Mouse (Mus musculus): ENCODE results near the gene Ctrc. TPM values are rescaled to one million over a fixed set of nuclear protein-coding genes. Genes with fewer than 3 reads are reported as not detected.

Gene Ctrc
- total RNA-seq, 2 experiments from 2014 or later = not detected

DNA sequence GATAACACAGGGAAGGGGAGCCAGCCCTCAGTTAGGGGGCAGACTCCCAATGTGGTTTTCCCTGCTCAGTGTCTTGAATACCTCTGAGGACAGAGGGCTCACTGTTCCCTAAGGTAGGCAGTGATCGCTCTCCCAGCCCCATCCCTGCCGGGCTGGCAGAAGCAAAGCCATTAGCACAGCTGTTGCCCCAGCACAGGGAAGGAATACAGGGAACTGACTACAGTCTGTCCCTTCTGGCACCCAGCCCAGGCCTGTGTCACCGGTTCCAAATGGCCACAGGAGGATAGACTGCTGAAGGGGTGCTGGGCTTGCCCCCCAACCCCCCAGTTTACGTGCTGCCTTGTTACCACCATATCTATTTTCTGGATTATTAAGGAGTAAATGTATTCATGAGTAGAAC, 21.3 kb upstream of the Ctrc start:
- peak; percentile 58 to 84 for DNase-seq (ENCODE audit: low spot score in 2 of 2)

DNA sequence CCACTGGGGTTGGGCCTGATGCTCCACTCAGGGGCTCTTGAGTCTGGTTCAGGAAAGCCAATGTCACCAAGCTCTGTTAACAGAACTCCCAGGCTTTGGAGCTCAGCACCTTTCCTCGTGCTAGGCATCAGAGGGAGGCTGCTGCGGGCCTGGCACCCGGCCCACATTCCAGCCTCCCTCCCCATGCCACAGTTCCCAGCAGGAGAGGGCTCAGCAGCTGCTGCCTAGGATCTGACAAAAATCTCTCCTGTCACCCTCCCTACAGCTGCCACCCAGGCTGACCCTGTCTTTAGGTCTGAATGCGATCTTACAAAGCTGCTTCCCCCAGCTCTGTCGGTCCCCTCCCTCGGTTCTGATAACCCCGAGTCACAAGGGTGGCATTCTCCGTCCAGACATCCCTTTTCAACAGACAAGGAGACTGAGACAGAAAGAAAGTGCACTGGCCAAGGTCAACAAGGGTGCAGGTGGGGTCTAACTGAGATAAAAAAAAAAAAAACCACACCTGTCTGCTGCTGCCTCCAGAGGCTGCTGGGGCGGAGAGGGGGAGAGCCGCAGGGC, 20.9 kb upstream of the Ctrc start:
- peak in 1 of 2 experiments; percentile 55 for DNase-seq (ENCODE audit: low spot score in 2 of 2)

DNA sequence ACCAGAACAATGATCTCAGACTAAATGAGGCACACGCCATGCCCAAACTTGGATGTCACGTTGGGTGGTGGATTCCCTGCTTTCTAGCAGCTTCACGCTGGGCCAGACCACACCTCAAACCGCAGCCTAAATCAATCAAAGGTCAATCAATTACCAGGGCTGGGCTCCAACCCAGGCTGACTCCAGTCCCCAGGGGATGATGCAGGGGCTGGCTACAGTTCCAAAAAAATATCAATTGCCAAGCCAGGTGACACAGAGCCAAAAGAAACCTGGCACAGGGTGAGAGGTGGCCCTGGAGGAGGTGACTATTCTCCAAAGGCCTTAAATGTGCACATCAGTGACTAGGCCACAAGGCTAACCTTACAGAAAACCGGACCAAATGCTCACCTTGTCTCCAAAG, 19.4 kb upstream of the Ctrc start:
- no peak for DNase-seq (ENCODE audit: low spot score in 2 of 2)

DNA sequence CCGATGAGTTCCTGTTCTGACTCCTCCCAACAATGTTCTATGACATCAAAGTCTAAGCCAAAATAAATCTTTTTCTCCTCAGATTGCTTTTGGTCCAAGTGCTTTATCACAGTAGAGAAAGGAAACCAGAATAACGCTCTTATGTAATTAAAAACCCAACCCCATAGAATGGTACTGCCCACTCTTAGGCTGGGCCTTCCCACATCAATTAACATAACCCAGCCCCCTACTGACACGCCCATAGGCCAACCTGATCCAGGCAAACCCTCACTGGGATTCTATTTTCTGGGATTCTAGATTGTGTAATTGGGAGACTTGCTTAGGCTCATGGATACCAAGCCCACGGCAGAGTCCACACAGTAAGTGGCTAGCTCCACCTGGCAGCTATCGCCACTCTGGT, 18.8 kb upstream of the Ctrc start:
- DNase-seq (ENCODE audit: low spot score in 2 of 2) = no peak

DNA sequence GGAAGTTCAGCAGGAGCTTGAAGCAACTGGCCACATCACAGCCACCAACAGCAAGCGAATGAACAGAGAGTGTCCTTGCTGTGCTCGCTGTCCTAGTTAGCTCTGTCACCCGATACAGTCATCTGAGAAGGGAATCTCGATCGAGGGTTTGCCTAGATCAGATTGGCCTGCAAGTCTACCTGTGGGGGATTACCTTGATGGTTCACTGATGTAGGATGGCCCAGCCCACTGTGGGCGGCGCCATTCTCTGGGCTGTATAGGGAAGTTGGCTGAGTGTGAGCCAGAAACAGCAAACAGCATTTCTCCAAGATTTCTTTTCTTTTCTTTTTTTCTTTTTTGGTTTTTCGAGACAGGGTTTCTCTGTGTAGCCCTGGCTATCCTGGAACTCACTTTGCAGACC, 18.3 kb upstream of the Ctrc start:
- DNase-seq (ENCODE audit: low spot score in 2 of 2) = no peak

DNA sequence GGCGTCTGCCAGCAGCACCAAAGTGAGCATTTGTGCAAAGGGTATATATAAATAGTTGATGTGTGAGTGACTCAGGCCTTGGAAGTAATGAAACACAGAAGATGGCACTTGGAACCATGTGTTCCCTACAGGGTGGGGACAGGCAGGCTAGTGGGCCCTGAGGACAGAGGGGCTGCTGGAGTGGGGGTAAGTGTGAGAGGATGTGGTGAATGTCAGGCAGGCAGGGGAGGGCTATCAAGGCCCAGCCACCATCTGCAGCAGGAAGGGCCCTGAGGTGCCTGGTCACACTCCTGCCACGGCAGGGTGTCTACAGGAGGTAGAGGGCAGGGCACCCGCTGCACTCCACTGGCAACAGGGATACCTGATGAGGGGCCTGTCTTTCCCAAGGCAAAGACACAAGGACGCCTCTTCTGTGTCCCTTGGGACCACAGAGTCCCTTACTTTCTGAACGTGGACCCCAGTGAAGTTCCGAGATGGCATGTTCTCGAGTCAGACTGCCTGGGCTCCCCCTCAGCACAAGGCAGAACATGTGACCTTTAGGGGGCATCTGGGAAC, 17.6 kb upstream of the Ctrc start:
- no peak for DNase-seq (ENCODE audit: low spot score in 2 of 2)

DNA sequence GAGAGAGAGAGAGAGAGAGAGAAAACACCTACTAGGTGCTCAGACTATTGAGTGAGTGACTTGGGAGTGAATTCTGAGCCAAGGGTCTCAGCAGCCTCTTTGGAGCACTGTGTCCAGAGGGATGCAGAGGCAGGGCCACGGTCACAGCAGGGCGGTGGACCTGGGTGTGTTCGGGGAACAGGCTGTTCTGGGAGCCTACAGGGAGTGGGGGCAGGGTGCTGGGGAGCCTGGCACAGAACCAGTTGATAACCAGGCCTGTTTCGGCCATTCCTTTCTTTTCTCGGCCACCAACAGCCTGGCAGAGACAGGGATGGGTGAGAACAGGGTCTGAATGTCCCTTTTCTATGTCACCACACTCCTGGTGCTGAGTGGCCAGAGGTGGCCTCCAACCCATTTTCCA, 16.7 kb upstream of the Ctrc start:
- no peak for DNase-seq (ENCODE audit: low spot score in 2 of 2)

DNA sequence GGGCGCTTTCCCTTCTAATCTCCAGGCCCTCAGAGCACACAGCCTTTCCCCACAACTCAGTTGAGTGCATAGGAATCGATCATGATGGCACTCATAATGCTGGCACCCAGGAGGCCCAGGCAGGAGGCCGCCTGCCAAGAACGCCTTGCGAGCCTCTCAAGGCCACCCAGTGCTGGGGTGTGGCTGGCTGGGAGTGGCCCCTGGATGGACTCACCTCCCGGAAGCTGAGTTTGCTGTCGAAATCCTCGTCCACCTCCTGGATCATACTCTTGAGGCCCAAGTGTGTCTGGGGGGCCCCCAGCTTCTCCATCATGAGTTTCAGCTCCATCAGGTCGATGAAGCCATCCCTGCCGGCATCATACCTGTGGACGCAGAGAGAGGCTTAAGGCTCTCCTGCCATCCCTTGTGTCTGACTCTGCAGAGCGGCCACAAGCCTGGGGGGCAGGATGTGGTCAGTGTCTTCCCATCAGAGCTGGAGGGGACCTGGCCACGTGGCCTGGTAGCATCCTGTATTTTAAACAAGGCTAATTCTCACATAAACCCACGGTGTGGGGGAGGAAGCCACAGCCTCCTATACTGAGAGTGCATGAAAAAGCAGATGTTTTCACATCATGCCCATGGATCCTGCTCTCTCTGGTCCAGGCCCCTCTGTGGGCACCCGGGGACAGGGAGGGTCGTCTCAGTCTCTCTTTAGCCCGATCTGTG, 15.6 kb upstream of the Ctrc start:
- DNase-seq (ENCODE audit: low spot score in 2 of 2) = no peak

DNA sequence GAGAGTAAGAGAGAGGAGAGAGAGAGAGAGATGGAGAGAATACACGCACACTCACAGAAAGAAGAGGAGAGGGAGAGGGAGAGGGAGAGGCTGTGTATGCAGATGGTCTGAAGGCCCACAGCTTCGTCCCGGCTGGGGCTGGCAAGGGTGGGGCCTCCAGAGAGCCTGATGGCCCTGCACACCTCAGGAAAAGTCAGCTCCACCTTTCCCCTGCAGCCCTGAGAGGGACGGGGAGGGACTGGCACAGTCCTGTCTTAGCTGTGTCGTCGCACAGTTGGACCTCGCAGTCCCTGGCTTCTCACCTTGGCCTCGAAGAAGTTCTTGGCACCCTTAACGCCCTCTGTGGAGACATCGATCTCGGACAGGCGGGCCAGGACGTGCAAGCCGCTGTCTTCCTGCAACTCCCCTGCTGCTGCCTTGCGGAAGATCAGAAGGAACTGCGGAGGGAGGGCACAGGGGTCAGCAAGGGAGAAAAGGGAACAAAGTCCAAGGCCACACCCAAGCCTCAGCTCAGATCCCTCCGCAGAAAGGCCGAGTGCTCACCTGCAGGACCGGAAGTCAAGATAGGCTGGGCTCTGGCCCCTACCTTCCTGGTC, 14.2 kb upstream of the Ctrc start:
- no peak for DNase-seq (ENCODE audit: low spot score in 2 of 2)

DNA sequence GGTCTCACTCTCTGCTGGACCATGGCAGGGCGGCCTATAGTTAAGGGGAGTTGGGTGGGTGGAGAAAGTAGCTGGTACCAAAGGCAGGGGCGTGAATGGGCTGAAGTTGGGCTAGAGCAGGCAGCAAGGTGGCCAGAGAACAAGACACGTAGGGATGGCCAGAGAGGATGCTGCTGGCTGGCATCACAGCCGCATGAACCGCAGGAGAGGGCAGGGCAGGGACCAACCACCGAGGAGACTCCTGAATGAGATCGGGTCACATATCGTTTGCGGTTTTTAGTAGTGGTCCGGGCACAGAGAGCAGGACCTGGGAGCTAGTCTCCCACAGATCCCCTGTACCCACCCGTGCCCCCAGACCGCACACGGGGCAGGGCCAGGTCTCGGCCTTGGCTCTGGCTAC, 13.2 kb upstream of the Ctrc start:
- no peak for DNase-seq (ENCODE audit: low spot score in 2 of 2)

DNA sequence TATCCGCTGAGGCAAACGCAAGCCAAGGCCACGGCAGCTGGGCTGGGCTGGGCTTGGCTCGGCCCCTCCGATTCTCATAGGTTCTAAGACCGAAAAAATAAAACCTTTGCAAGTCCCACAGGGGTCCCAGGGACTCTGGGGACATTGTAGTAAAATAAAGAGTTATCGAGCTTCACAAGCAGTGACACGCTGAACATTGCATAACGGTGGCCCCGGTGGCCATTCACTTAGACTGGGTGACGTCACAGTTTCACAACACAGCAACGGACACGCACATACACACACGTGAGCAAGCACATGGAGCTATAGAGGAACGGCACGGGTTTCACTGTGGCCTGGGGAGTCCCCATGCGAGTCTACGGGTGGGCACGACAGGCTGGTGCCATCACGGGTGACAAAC, 12.3 kb upstream of the Ctrc start:
- no peak for DNase-seq (ENCODE audit: low spot score in 2 of 2)

DNA sequence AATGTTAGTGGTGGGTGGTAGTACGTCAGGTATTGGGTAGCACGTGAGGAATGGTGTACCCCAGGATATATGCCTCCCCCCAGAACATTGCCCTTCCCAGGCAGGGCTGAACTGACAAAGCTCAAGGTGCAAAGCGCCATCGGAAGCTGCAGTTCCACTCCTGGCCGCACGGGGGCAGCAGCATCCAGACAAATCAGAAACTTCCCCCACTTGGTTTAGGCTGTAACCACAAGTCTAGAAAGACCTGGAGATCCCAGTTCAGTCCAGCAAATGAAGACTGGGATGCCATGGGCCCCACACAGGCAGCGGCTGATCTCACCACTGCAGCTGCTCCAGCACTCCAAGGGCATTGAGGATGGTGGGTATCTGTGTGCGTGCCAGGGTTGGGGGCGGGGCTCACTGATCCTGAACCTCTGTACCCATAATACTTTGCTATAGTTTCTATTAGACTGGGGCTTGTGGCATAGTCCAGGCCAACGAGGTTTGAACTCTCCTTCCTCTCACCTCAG, 11.3 kb upstream of the Ctrc start:
- peak; percentile 75 to 80 for DNase-seq (ENCODE audit: low spot score in 2 of 2)

DNA sequence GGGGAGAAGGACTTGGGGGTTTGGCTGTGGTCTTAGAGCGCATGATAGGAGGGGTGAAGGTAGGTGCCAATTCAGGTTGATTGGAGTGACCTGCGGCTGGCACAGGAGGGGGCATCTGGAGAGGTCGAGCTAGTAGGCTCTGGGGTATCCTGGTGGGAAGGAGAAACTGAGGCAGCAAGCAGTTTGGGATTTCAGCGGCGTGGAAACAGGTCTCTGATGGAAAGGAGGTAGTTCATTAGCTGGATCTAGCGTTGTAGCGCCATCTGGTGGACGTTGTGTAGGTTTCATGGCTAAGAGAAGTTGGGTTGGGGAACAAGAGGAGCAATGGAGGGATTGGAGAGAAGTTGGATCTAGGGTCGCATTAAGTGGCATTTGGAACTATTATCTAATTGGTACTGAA, 7.3 kb upstream of the Ctrc start:
- peak in 1 of 2 experiments; percentile 59 for DNase-seq (ENCODE audit: low spot score in 2 of 2)

DNA sequence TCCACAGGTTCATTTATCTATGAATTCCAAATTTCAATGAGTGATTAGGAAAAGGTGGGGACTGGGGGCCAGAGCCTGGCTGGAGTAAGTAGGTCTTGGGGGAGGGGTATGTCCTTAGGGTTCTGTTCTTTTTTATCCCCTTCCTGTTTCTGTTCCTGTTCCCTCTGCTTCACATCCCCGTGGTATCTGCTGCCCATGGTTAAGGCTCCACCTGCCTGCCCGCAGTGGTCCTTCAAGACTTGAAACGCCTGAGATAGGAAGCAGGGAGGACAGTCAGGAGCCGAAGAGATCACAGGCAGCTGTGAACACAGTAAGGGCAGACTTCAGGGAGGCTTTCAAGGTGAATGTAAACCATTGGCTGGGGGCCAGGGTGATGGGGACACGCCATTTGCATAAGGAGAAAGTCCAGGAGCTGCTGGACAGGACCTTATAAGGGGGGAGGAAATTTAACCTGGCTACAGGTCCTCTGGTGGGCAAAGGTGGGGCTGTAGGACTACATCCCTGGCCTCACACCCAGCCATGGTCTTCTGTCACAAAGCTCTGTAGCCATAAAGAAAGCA, 11.5 kb downstream of the Ctrc start:
- DNase-seq (ENCODE audit: low spot score in 2 of 2) = no peak

DNA sequence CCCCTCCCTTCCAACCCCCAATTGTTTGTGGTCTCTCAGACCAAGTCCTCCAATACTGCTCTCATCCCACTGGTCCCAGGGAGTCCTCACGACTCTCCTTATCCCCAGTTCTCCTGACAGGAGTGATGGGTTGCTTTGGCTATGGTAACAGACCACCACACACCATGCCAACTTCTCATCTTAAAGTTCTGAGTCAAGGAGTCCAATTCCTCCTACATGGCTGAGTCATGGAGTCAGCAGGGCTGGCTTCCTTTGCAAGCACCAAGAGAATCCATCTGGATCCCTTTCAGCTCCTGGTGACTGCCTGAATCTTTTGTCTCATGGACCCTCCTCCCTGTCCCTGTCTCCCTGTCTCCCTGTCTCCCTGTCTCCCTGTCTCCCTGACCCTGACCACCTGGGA, 12.2 kb downstream of the Ctrc start:
- DNase-seq (ENCODE audit: low spot score in 2 of 2) = no peak

DNA sequence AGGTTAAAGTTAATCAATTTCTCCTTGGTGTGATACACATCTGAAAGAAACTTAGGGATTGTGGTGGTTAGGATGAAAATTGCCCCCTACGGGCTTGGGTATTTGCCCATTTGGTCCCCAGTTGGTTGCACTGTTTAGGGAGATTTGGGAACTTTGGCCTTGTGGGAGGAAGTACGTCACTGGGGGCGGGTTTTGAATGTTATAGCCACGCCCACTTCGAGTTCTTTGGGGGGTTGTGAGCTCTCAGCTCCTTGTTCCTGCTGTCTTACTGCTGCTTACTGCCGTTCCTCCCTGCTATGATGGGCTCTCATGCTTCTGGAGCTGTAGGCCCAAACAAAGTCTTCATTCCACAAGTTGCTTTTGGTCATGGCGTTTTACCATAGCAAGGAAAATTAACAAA, 14.8 kb downstream of the Ctrc start:
- no peak for DNase-seq (ENCODE audit: low spot score in 2 of 2)

DNA sequence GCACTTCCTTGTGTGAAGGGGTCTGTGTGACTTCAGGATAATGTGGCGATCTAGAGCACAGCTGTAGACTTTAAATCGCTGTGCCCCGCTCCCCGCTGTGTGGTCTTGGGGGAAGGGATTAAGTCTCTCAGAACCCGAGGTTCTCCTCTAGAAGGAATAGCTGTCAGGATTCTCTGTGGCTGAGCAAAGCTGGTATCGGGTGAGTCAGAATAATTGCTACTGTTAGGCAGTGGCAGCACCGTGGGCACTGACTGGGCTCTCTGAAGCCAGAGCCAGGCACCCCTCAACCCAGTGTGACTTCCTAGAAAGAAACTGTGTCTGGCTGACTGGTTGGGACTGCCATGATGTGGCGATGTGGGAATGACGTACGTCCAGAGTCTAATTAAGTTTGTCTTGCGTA, 15.8 kb downstream of the Ctrc start:
- DNase-seq (ENCODE audit: low spot score in 2 of 2) = no peak

DNA sequence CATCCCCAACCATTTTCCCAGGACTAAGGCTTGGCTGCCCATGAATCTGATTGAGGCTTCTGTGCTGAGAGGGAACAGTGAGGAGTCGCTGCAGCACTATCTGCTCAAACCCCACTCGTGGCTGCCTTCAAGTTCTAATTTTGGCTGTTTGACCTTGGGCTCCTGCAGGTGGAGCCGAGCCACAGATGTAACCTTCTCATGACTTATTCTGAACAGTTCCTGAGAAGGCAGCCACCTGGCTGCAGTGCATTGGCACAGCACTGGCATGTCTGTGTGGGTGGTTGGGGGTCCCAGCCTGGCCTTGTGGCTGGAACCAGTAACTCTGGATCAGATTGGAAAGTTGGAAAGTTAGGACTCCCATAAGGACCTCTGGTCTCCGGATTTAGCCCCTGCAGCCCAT, 18.0 kb downstream of the Ctrc start:
- no peak for DNase-seq (ENCODE audit: low spot score in 2 of 2)

DNA sequence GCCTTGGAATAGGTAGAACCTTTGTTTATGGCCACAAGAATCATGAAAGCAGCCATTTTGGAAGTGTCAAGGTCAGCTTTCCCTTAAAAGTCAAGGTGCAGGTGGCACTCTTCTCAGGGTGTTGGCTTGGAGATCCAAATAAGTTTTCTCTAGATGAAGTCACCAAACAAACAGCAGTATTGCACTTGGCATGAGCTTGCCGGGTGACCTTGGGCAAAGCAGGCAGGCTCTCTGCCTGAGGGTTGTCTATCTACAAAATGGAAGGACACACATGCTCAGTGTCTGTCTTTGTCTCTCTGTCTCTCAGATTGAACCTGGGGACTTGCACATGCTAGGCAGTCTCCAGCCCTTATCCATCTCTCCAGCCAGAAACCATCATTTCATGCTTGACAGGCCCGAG, 18.8 kb downstream of the Ctrc start:
- no peak for DNase-seq (ENCODE audit: low spot score in 2 of 2)

DNA sequence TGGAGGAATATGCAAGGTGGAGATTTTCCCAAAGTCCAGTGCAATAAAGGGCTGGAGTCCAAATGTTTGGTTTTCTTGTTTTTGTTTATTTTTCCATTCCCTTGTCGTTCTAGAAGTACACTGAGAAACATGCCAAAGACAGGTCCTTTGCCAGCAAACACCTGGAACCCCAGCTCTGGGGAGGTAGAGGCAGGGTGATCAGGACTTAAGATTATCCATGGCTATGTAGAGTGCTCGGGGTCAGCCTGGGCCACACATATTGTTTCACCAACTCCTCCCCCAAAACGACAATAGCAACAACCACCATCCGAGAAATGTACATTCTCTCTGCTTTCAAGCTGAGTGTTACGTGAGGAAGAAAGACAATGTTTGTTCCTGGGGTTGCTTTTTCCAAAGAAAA, 20.1 kb downstream of the Ctrc start, which contains the start of gene Cela2a:
Gene Cela2a (minus strand): TSS at position 101 of the 400 bp plus-strand sequence.
- DNase-seq (ENCODE audit: low spot score in 2 of 2) = no peak

DNA sequence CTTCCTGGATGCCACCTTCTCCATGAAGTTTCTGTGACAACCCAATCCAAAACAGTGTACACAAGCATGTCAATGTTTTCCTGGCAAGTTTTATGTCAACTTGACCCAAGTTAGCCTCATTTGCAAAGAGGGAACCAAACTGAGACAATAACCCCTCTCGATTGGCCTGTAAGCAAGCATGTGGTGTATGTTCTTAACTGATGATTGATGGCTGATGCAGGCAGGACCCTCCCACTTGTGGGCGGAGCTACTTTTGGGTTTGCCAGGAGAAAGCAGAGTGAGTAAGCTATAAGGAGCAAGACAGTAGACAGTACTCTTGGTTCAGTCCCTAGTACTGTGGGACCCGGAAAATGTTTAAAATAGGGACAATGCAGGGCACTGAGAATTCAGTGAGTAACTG, 23.2 kb downstream of the Ctrc start:
- DNase-seq (ENCODE audit: low spot score in 2 of 2) = peak in 1 of 2 experiments; percentile 16

DNA sequence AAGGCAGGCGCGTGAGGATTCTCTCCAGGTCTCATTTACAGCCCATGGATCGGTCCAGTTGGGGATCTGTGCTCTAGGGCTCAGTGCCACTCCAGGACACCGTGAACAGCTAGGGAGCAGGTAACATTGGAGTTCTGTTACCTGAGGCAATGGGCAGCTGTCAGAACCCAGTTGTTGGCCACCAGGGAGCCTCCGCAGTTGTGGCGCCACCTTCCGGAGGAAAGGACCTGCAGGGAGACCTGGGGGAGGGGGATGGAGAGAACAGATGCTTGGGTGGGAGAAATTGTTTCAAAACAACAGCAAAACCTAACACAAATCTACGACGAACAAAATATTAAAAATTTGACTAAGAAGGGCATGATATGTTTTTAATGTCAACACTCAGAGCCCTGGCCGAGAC, 24.1 kb downstream of the Ctrc start:
- peak in 1 of 2 experiments; percentile 21 for DNase-seq (ENCODE audit: low spot score in 2 of 2)
